Mouse (Mus musculus) MEL (cell line): ENCODE measurements around the gene Tmem33. TPM values are rescaled to one million over a fixed set of nuclear protein-coding genes. Genes with fewer than 3 reads are reported as not detected.

Source experiments
- DNase-seq: peaks from one replicate; pipeline ENCODE4 v3.0.0; 2011; ENCODE audit warnings: low read depth, low spot score
- H3K27ac ChIP-seq: 2 replicates; pipeline ENCODE4 v1.5.1; 2012; ENCODE audit warnings: low read depth, mild to moderate bottlenecking, control low read depth, low read length, moderate library complexity; ENCODE audit not compliant: control insufficient read depth
- H3K27me3 ChIP-seq, 2 experiments: fragments of 150-350 bp in 1 of 2; sonication (generic) in 1 of 2; 2 replicates each; pipeline ENCODE4 v1.6.1; 2012; ENCODE audit warnings: low read length in 2 of 2, mild to moderate bottlenecking in 2 of 2, improper control_type of control experiment in 1 of 2, moderate library complexity in 1 of 2; ENCODE audit not compliant: insufficient read depth in 2 of 2, control insufficient read depth in 1 of 2
- H3K36me3 ChIP-seq, 2 experiments: 2 replicates each; pipeline ENCODE4 v1.6.1; 2012 to 2014; ENCODE audit warnings: low read length in 2 of 2, improper control_type of control experiment in 1 of 2, inconsistent platforms in 1 of 2, mild to moderate bottlenecking in 1 of 2; ENCODE audit not compliant: insufficient read depth in 2 of 2, control insufficient read depth in 1 of 2
- H3K4me1 ChIP-seq, 2 experiments: fragments of 150-350 bp in 1 of 2; sonication (generic) in 1 of 2; 2 replicates each; pipeline ENCODE4 v1.6.1; 2012; ENCODE audit warnings: low read length in 2 of 2, improper control_type of control experiment in 1 of 2, mild to moderate bottlenecking in 1 of 2; ENCODE audit not compliant: insufficient read depth in 2 of 2, control insufficient read depth in 1 of 2
- H3K4me3 ChIP-seq, 2 experiments: fragments of 150-350 bp in 1 of 2; sonication (generic) in 1 of 2; 2 replicates each; pipeline ENCODE4 v1.5.1; 2012; ENCODE audit warnings: low read depth in 2 of 2, low read length in 2 of 2, mild to moderate bottlenecking in 2 of 2, moderate library complexity in 2 of 2, control low read depth in 1 of 2, improper control_type of control experiment in 1 of 2; ENCODE audit not compliant: control insufficient read depth in 1 of 2, insufficient read depth in 1 of 2
- H3K79me2 ChIP-seq: 2 replicates; pipeline ENCODE4 v1.6.1; 2012; ENCODE audit warnings: mild to moderate bottlenecking, low read length, moderate library complexity; ENCODE audit not compliant: control insufficient read depth, poor library complexity, insufficient read depth
- H3K9ac ChIP-seq: 2 replicates; pipeline ENCODE4 v1.6.1; 2012; ENCODE audit warnings: low read depth, mild to moderate bottlenecking, control low read depth, low read length, moderate library complexity; ENCODE audit not compliant: control insufficient read depth, poor library complexity, severe bottlenecking
- H3K9me3 ChIP-seq: fragments of 150-350 bp; sonication (generic); replicated peaks from 2 replicates; pipeline ENCODE4 v1.6.1; 2012; ENCODE audit warnings: mild to moderate bottlenecking, low read length, improper control_type of control experiment, moderate library complexity; ENCODE audit not compliant: insufficient read depth
- BHLHE40 ChIP-seq: IDR thresholded peaks from 2 replicates; pipeline ENCODE4 v1.6.1; 2012; ENCODE audit warnings: low read depth, mild to moderate bottlenecking, inconsistent platforms, low read length, improper control_type of control experiment, borderline replicate concordance
- CTCF ChIP-seq, 3 experiments: IDR thresholded peaks in 2 of 3; conservative IDR thresholded peaks in 1 of 3; 2 replicates each; pipeline ENCODE4 v1.5.1; 2011 to 2012; ENCODE audit warnings: low read length in 3 of 3, low read depth in 2 of 3, mild to moderate bottlenecking in 2 of 3, improper control_type of control experiment in 1 of 3, inconsistent platforms in 1 of 3, mixed read lengths in 1 of 3, moderate library complexity in 1 of 3; ENCODE audit not compliant: control insufficient read depth in 1 of 3, insufficient read depth in 1 of 3, poor library complexity in 1 of 3, severe bottlenecking in 1 of 3
- JUND ChIP-seq: IDR thresholded peaks from 2 replicates; pipeline ENCODE4 v1.6.1; 2011; ENCODE audit warnings: low read depth, mild to moderate bottlenecking, improper control_type of control experiment, low read length
- MAX ChIP-seq: IDR thresholded peaks from 2 replicates; pipeline ENCODE4 v1.6.1; 2011; ENCODE audit warnings: low read length, improper control_type of control experiment
- MEF2A ChIP-seq: IDR thresholded peaks from 2 replicates; pipeline ENCODE4 v1.6.1; 2014; ENCODE audit warnings: low read depth, mild to moderate bottlenecking, inconsistent platforms, low read length, improper control_type of control experiment; ENCODE audit not compliant: poor library complexity, insufficient replicate concordance, severe bottlenecking; ENCODE audit errors: extremely low read depth
- RAD21 ChIP-seq: IDR thresholded peaks from 2 replicates; pipeline ENCODE4 v1.6.1; 2011; ENCODE audit warnings: mild to moderate bottlenecking, low read depth, low read length, improper control_type of control experiment
- SMC3 ChIP-seq: IDR thresholded peaks from 2 replicates; pipeline ENCODE4 v1.6.1; 2011; ENCODE audit warnings: low read depth, low read length, improper control_type of control experiment
- TAL1 ChIP-seq: IDR thresholded peaks from 2 replicates; pipeline ENCODE4 v1.6.1; 2012; ENCODE audit warnings: mild to moderate bottlenecking, inconsistent platforms, low read length, moderate library complexity, mixed read lengths
- TCF12 ChIP-seq: IDR thresholded peaks from 2 replicates; pipeline ENCODE4 v1.6.1; 2014; ENCODE audit warnings: low read depth, mild to moderate bottlenecking, inconsistent platforms, low read length, improper control_type of control experiment, moderate library complexity
- UBTF ChIP-seq: IDR thresholded peaks from 2 replicates; pipeline ENCODE4 v1.6.1; 2012; ENCODE audit warnings: low read depth, mild to moderate bottlenecking, inconsistent platforms, low read length, improper control_type of control experiment, moderate library complexity, borderline replicate concordance; ENCODE audit not compliant: insufficient read depth
- USF1 ChIP-seq: IDR thresholded peaks from 2 replicates; pipeline ENCODE4 v1.6.1; 2014; ENCODE audit warnings: low read depth, mild to moderate bottlenecking, inconsistent platforms, low read length, improper control_type of control experiment, moderate library complexity
- USF2 ChIP-seq, 2 experiments: IDR thresholded peaks; 2 replicates each; pipeline ENCODE4 v1.6.1; 2011 to 2012; ENCODE audit warnings: improper control_type of control experiment in 2 of 2, low read length in 2 of 2, borderline replicate concordance in 1 of 2, inconsistent platforms in 1 of 2, low read depth in 1 of 2, mild to moderate bottlenecking in 1 of 2; ENCODE audit not compliant: insufficient read depth in 1 of 2
- ZC3H11A ChIP-seq: IDR thresholded peaks from 2 replicates; pipeline ENCODE4 v1.6.1; 2012; ENCODE audit warnings: low read depth, mild to moderate bottlenecking, inconsistent platforms, low read length, improper control_type of control experiment
- ZKSCAN1 ChIP-seq: IDR thresholded peaks from 2 replicates; pipeline ENCODE4 v1.6.1; 2012; ENCODE audit warnings: low read depth, mild to moderate bottlenecking, inconsistent platforms, low read length, improper control_type of control experiment, moderate library complexity
- ZNF384 ChIP-seq: IDR thresholded peaks from 2 replicates; pipeline ENCODE4 v1.6.1; 2012; ENCODE audit warnings: low read depth, mild to moderate bottlenecking, inconsistent platforms, low read length, improper control_type of control experiment
- polyA plus RNA-seq, 2 experiments: library from polyadenylated mRNA; stranded (reverse) in 1 of 2; unstranded in 1 of 2; fragments of >175 nt in 1 of 2; fragments of >200 nt in 1 of 2; gene quantifications; 2 replicates each; pipeline versions ENCODE4 v1.2.1 to v1.2.4; 2012; ENCODE audit warnings: low replicate concordance in 2 of 2, low read depth in 1 of 2; ENCODE audit not compliant: insufficient read length in 2 of 2, insufficient read depth in 1 of 2, missing spikeins in 1 of 2
- total RNA-seq: library from RNA; depleted of rRNA; stranded (reverse); fragments of 300-350 nt; gene quantifications from 2 replicates; pipeline ENCODE4 v1.2.3, GENCODE M21; 2012

The Tmem33 gene
- total and polyA plus RNA-seq, 3 experiments, result 79.3 to 312 (median 89.8) TPM

DNA sequence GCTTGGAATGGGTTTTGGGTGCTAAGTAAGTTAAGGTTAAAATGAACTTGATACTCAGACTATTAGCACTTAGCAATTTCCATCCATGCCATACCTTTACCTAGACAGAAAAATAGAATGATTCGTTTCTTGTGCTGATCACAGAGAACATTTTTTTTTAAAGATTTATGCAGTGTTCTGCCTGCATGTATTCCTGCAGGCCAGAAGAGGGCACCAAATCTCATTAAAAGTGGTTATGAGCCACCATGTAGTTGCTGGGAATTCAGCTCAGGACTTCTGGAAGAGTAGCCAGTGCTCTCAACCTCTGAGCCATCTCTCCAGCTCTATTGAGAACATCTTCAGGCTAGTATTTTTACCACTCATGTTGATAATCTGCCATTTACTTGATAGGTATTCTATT lies 5.7 kb downstream of the Tmem33 start:
- Histone ChIP-seq H3K4me3 (no peak overlapping the region), H3K9me3 (no peaks in the 10 kb centered on the region), H3K9ac (no peak overlapping the region), H3K79me2 (peaks cover 18% of the 10 kb centered on the region), H3K4me1 (peaks cover 4 to 6% of the 10 kb centered on the region in 2 experiments; a peak in 2 of 4 replicates), H3K27ac (no peak overlapping the region), H3K36me3 (peaks cover 23 to 32% of the 10 kb centered on the region in 2 experiments), H3K27me3 (no peaks in the 10 kb centered on the region)
- TF ChIP-seq USF2 (IDR thresholded peaks at IDR 0.05; ENCODE audit: borderline replicate concordance in 1 of 2, insufficient read depth in 1 of 2, low read depth in 1 of 2, low read length in 2 of 2), result no peak
- TF ChIP-seq ZC3H11A, result 0 out of 2 replicates have a peak, but pooled peaks have one; percentile 3
- no peak for TF ChIP-seq MEF2A
- TF ChIP-seq ZNF384, result peak; percentile 74
- peak; percentile 31; the same call in 1 of the 2 replicates for TF ChIP-seq SMC3
- TF ChIP-seq RAD21, result peak; percentile 52
- peak; percentile 40 to 65 (median 49); a peak in 5 of 6 replicates for TF ChIP-seq CTCF (IDR thresholded peaks at IDR 0.05 in 2 of 3, conservative IDR thresholded peaks at IDR 0.05 in 1 of 3; ENCODE audit: control insufficient read depth in 1 of 3, insufficient read depth in 1 of 3, low read depth in 2 of 3, low read length in 3 of 3, poor library complexity in 1 of 3, severe bottlenecking in 1 of 3)
- peak; percentile 64 for DNase-seq

DNA sequence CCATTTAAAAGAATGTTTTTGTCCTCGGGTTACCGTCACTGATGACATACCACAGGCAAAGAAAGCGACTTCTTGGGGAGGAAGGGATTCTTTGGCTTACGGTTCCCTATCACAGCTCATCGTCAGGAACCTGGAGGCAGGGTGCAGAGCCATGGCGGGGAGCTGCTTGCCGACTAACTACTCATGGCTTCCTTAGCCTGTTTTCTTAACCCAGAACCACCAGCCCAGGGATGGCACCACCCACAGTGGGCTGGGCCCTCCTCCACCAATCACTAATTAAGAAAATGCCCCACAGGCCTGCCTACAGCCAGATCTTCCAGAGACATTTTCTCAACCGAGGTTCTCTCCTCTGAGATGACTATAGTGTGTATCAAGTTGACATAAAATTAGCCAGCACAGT lies 8.9 kb downstream of the Tmem33 start:
- Histone ChIP-seq H3K9me3 (no peaks in the 10 kb centered on the region), H3K4me1 (no peaks in the 10 kb centered on the region), H3K36me3 (peaks cover 2 to 24% of the 10 kb centered on the region in 2 experiments), H3K27ac (no peak overlapping the region), H3K9ac (no peak overlapping the region), H3K4me3 (no peak overlapping the region), H3K27me3 (no peaks in the 10 kb centered on the region), H3K79me2 (peaks cover 3% of the 10 kb centered on the region; the same call in 1 of the 2 replicates)
- TF ChIP-seq USF1, result no peak
- no peak for TF ChIP-seq UBTF
- TF ChIP-seq BHLHE40, result no peak
- TF ChIP-seq SMC3, result no peak
- no peak for TF ChIP-seq TAL1
- TF ChIP-seq MEF2A, result no peak
- TF ChIP-seq MAX, result no peak
- no peak for TF ChIP-seq JUND
- TF ChIP-seq TCF12, result no peak
- no peak for DNase-seq

DNA sequence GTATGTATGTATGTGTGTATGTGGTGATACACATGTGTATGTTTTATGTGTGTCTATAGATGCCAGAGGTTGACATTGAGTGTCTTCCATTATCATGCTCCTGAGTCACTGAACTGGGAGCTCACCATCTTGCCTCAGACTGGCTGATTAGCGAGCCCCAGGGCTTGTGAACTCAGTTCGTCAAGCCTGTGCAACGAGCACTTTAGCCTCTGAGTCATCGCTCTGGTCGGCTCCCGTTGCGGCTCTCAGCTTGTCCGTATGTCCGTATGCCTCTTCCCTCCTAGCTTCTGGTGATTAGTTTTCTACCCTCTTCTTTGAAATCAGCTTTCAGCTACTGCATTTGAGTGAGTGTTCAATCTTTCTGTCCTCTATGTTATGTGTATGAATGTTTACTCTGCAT lies 19.0 kb downstream of the Tmem33 start:
- peaks cover 5% of the 10 kb centered on the region; the same call in 1 of the 2 replicates for H3K79me2 ChIP-seq
- TF ChIP-seq ZKSCAN1, result no peak
- H3K36me3 ChIP-seq, result peaks cover 23 to 28% of the 10 kb centered on the region in 2 experiments
- no peaks in the 10 kb centered on the region for H3K27me3 ChIP-seq
- H3K4me3 ChIP-seq, result no peak overlapping the region
- H3K9me3 ChIP-seq, result no peaks in the 10 kb centered on the region
- peak overlapping the region; percentile 19 for H3K27ac ChIP-seq
- peaks cover 10 to 11% of the 10 kb centered on the region in 2 experiments for H3K4me1 ChIP-seq
- no peak overlapping the region for H3K9ac ChIP-seq
- peak; percentile 39 for DNase-seq
